Mouse (Mus musculus): ENCODE measurements around the gene Zfp689. TPM values are rescaled to one million over a fixed set of nuclear protein-coding genes. Genes with fewer than 3 reads are reported as not detected.
"Not testable (repeated sequence)": the region's sequence is repeated elsewhere in the genome, so short reads cannot be mapped to it uniquely, and the experiment has no call there.

Gene Zfp689
- polyA plus RNA-seq, 1 experiment from 2014 or later, result 15.7 TPM

GRCm38 (mm10) chr7:127465670-127466069 is 16.7 kb upstream of the Zfp689 start:
- H3K4me1 ChIP-seq (replicated peaks), result peaks cover 13% of the 10 kb centered on the region
- not testable (repeated sequence) for H3K9me3 ChIP-seq; H3K27me3 ChIP-seq (ENCODE audit: insufficient read depth, poor library complexity, severe bottlenecking); H3K27ac ChIP-seq; DNase-seq (ENCODE audit: low spot score); H3K4me3 ChIP-seq
- H3K36me3 ChIP-seq, result peaks cover 88% of the 10 kb centered on the region
- WGBS, result 93% methylated on average over 2 of the region's 2 CpGs

- H3K27ac ChIP-seq, result no peak overlapping the region
- no peak overlapping the region for H3K4me3 ChIP-seq
- no peak for DNase-seq (ENCODE audit: low spot score)
- H3K4me1 ChIP-seq (replicated peaks), result peaks cover 11% of the 10 kb centered on the region
- whole genome bisulfite sequencing, result 93% methylated on average over 3 of the region's 3 CpGs
- H3K9me3 ChIP-seq, result 0 out of 2 replicates have a peak, but pooled peaks cover 6% of the 10 kb centered on the region
- H3K36me3 ChIP-seq, result peaks cover 93% of the 10 kb centered on the region
- H3K27me3 ChIP-seq (ENCODE audit: insufficient read depth, poor library complexity, severe bottlenecking), result no peaks in the 10 kb centered on the region
Observed at GRCm38 (mm10) chr7:127465191-127465590, 16.2 kb upstream of the Zfp689 start.

GRCm38 (mm10) chr7:127459311-127459710 is 10.4 kb upstream of the Zfp689 start, which contains the start of gene Prr14:
Prr14 (plus strand) TSS chr7:127459611.
- H3K4me1 ChIP-seq (replicated peaks); H3K27me3 ChIP-seq (ENCODE audit: insufficient read depth, poor library complexity, severe bottlenecking); DNase-seq (ENCODE audit: low spot score); H3K27ac ChIP-seq; H3K4me3 ChIP-seq: not testable (repeated sequence)
- H3K9me3 ChIP-seq, result peaks cover 16% of the 10 kb centered on the region
- peaks cover 90% of the 10 kb centered on the region for H3K36me3 ChIP-seq
- WGBS, result 96% methylated on average over 8 of the region's 8 CpGs

- 88% methylated on average over 3 of the region's 3 CpGs for WGBS
- not testable (repeated sequence) for H3K27me3 ChIP-seq (ENCODE audit: insufficient read depth, poor library complexity, severe bottlenecking); H3K4me1 ChIP-seq (replicated peaks); H3K27ac ChIP-seq; DNase-seq (ENCODE audit: low spot score); H3K4me3 ChIP-seq
- Histone ChIP-seq H3K9me3 (peaks cover 16% of the 10 kb centered on the region), H3K36me3 (peaks cover 87% of the 10 kb centered on the region)
Observed at GRCm38 (mm10) chr7:127458371-127459122, 9.6 kb upstream of the Zfp689 start.

DNA sequence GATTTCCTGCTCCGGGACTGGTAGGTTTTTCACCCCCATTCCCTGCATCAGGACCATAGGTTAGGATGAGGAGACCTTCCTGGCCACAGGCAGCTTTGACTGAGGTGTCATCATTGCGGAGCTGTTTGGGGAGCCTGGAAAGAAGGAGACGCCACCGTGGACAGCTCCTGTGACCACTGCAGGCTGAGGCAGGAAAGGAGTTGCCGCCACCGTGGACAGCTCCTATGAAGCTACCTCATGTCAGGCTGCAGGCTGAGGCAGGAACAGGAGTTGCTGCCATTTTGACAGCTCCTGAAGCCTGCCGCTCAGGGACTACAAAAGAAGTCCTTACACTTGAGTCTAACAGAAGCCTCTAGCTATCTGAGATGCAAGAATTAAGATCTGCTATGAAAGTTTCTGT is 5.9 kb upstream of the Zfp689 start:
- WGBS, result 94% methylated on average over 7 of the region's 7 CpGs
- Histone ChIP-seq H3K4me3 (no peak overlapping the region), H3K9me3 (peaks cover 16% of the 10 kb centered on the region), H3K4me1 (replicated peaks) (peaks cover 34% of the 10 kb centered on the region), H3K36me3 (peaks cover 86% of the 10 kb centered on the region), H3K27ac (no peak overlapping the region), H3K27me3 (ENCODE audit: insufficient read depth, poor library complexity, severe bottlenecking) (no peaks in the 10 kb centered on the region)
- no peak for DNase-seq (ENCODE audit: low spot score)

DNA sequence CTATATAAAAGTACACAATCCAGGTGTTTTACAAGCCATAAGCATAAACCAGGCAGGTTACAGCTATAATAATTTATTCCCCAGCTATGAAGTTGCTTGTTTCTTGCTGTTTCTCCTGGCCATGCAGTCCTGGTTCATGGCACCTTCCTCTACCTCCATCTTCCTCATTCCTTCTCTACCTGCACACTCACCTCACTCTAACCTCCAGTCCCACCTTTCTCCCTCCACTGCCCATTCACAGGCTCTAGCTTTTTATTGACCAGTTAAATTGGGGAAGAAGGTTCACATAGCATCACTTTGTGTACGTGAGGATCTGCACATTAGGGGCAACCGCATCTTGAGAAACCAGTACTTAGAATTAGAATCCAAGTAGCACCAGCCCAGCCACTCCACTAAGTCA is 4.1 kb upstream of the Zfp689 start:
- no peak overlapping the region for H3K4me3 ChIP-seq
- H3K27me3 ChIP-seq (ENCODE audit: insufficient read depth, poor library complexity, severe bottlenecking), result no peaks in the 10 kb centered on the region
- H3K4me1 ChIP-seq (replicated peaks), result peaks cover 43% of the 10 kb centered on the region
- no peak for DNase-seq (ENCODE audit: low spot score)
- peaks cover 16% of the 10 kb centered on the region for H3K9me3 ChIP-seq
- H3K27ac ChIP-seq, result no peak overlapping the region
- peaks cover 74% of the 10 kb centered on the region for H3K36me3 ChIP-seq
- WGBS, result 96% methylated on average over 2 of the region's 2 CpGs

DNA sequence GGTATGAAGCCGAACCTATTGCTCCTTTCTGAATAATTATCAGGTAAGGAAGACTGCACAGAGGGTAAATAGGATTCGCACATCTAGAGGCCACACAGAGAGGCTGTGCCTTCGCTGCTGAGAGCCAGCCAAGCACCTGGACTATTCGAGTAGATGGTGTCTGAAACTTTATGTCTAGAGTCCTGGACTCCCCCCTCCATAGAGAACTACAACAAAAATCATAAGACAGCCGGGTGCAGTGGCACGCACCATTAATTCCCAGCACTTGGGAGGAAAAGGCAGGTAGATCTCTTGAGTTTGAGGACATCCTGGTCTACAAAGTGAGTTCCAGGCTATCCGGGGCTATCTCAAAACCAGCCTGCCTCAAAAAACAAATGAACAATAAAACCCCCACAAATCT is 1.0 kb upstream of the Zfp689 start:
- H3K36me3 ChIP-seq, result peaks cover 70% of the 10 kb centered on the region

DNA sequence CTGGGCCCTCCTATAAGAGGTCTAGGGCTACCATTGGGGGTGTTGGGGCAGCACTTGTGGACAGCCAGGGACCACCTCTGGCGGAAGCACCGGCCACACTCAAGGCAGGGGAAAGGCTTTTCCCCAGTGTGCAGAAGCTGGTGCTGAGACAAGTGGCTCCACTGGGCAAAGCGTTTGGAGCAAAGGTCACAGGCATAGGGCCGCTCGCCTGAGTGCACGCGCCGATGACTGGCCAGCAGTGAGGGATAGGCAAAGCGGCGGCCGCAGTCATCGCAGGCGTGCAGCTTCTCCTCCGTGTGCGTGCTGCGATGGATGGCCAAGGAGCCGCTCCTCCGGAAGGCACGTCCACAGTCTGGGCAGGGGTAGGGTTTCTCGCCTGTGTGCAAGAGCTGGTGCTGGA is 5.0 kb downstream of the Zfp689 start:
- Histone ChIP-seq H3K4me3 (no peak overlapping the region), H3K27me3 (ENCODE audit: insufficient read depth, poor library complexity, severe bottlenecking) (no peaks in the 10 kb centered on the region), H3K4me1 (replicated peaks) (peaks cover 14% of the 10 kb centered on the region; the same call in 1 of the 2 replicates), H3K36me3 (peaks cover 72% of the 10 kb centered on the region), H3K27ac (no peak overlapping the region), H3K9me3 (peaks cover under 1% of the 10 kb centered on the region; the same call in 1 of the 2 replicates)
- 90% methylated on average over 20 of the region's 20 CpGs for WGBS
- DNase-seq (ENCODE audit: low spot score), result no peak

More for the DNA sequence above, 1.0 kb upstream of the Zfp689 start:
- Histone ChIP-seq H3K27me3 (ENCODE audit: insufficient read depth, poor library complexity, severe bottlenecking) (no peaks in the 10 kb centered on the region), H3K4me1 (replicated peaks) (peaks cover 49% of the 10 kb centered on the region), H3K4me3 (peak overlapping the region; percentile 97), H3K27ac (peak overlapping the region; percentile 100), H3K9me3 (peaks cover 2% of the 10 kb centered on the region; the same call in 1 of the 2 replicates)
- no peak for DNase-seq (ENCODE audit: low spot score)
- WGBS, result 88% methylated on average over 7 of the region's 7 CpGs

- peaks cover 26% of the 10 kb centered on the region for H3K36me3 ChIP-seq
- no peak overlapping the region for H3K4me3 ChIP-seq
- no peak overlapping the region for H3K27ac ChIP-seq
- DNase-seq (ENCODE audit: low spot score), result peak; percentile 25
- no peaks in the 10 kb centered on the region for H3K4me1 ChIP-seq (replicated peaks)
- 94% methylated on average over 3 of the region's 3 CpGs for WGBS
- peaks cover 15% of the 10 kb centered on the region for H3K9me3 ChIP-seq
- H3K27me3 ChIP-seq (ENCODE audit: insufficient read depth, poor library complexity, severe bottlenecking), result no peaks in the 10 kb centered on the region
Observed at GRCm38 (mm10) chr7:127437724-127438123, 11.2 kb downstream of the Zfp689 start.

- no peak overlapping the region for H3K27ac ChIP-seq
- no peaks in the 10 kb centered on the region for H3K4me1 ChIP-seq (replicated peaks)
- H3K36me3 ChIP-seq, result 0 out of 2 replicates have a peak, but pooled peaks cover 5% of the 10 kb centered on the region
- H3K27me3 ChIP-seq (ENCODE audit: insufficient read depth, poor library complexity, severe bottlenecking), result no peaks in the 10 kb centered on the region; the same call in 1 of the 2 replicates
- peaks cover 15% of the 10 kb centered on the region for H3K9me3 ChIP-seq
- WGBS, result 89% methylated on average over 4 of the region's 4 CpGs
- no peak overlapping the region for H3K4me3 ChIP-seq
- no peak for DNase-seq (ENCODE audit: low spot score)
Observed at GRCm38 (mm10) chr7:127435206-127435605, 13.8 kb downstream of the Zfp689 start.

DNA sequence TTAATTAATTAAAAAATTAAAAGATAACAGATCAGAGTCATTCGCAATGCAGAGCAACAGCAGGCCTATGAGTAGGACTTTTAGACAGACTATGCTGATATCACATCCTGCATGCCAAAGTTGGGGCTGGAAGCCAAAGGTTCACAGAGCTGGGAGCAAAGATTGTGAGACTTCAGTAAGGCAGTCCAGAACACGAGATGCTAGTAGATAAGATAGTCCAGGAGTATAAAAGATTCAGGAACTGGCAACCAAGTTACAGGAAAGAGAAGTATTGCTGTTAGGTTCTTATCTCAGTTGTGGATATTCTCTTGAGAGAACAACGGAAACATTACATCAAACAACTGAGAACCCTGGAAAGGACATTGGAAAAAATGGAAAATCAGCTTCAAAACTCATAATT is 22.6 kb downstream of the Zfp689 start:
- Histone ChIP-seq H3K9me3 (no peaks in the 10 kb centered on the region), H3K27ac (no peak overlapping the region), H3K4me1 (replicated peaks) (peaks cover 9% of the 10 kb centered on the region), H3K36me3 (no peaks in the 10 kb centered on the region), H3K27me3 (ENCODE audit: insufficient read depth, poor library complexity, severe bottlenecking) (peaks cover 20% of the 10 kb centered on the region), H3K4me3 (no peak overlapping the region)
- 77% methylated on average over 3 of the region's 3 CpGs for WGBS
- no peak for DNase-seq (ENCODE audit: low spot score)

- Histone ChIP-seq H3K36me3 (no peaks in the 10 kb centered on the region), H3K4me3 (no peak overlapping the region), H3K27ac (no peak overlapping the region), H3K9me3 (no peaks in the 10 kb centered on the region), H3K27me3 (ENCODE audit: insufficient read depth, poor library complexity, severe bottlenecking) (peaks cover 20% of the 10 kb centered on the region), H3K4me1 (replicated peaks) (peaks cover 13% of the 10 kb centered on the region)
- no peak for DNase-seq (ENCODE audit: low spot score)
- 88% methylated on average over 2 of the region's 2 CpGs for whole genome bisulfite sequencing
Observed at GRCm38 (mm10) chr7:127425911-127426310, 23.0 kb downstream of the Zfp689 start.

DNA sequence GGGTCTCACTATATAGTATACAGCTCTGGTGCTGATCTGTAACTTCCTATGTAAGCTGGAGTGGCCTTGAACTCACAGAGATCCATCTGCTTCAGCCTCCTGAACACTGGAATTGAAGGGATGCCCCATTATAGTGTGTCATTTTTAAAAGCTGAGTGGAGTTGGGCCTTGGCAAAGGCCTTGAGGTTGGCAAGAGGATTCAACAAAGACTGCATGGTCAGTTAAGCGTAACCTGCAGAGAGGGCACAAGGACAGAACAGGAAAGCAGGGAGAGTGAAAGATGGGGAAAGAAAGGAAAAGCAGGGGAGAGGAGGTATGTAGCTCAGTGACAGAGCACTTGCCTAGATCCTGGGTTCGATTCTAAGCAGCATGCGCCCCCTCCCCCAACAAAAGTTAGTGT is 23.7 kb downstream of the Zfp689 start:
- DNase-seq (ENCODE audit: low spot score), result no peak
- Histone ChIP-seq H3K4me3 (no peak overlapping the region), H3K27me3 (ENCODE audit: insufficient read depth, poor library complexity, severe bottlenecking) (peaks cover 20% of the 10 kb centered on the region), H3K36me3 (no peaks in the 10 kb centered on the region), H3K27ac (no peak overlapping the region), H3K9me3 (no peaks in the 10 kb centered on the region), H3K4me1 (replicated peaks) (peaks cover 18% of the 10 kb centered on the region)
- 86% methylated on average over 3 of the region's 3 CpGs for WGBS

Measured in hindbrain, embryonic 10.5 days (tissue).